Mouse (Mus musculus) midbrain, embryonic 13.5 days (tissue): Measurements from ENCODE around the gene Olfr1036. TPM values are rescaled to one million over a fixed set of nuclear protein-coding genes. Genes with fewer than 3 reads are reported as not detected.
"Not testable (repeated sequence)": the region's sequence is repeated elsewhere in the genome, so short reads cannot be mapped to it uniquely, and the experiment has no call there.

Experiments used
- ATAC-seq: fragments of 200-750 bp; cut with Nextera tagmentation; 2 replicates; pipeline ENCODE4 v1.8.0; 2017; ENCODE audit warnings: mild to moderate bottlenecking, moderate TSS enrichment, moderate library complexity
- H3K27ac ChIP-seq: fragments of 300-500 bp; sonication (generic); 2 replicates; pipeline ENCODE4 v1.5.1; 2015; ENCODE audit warnings: inconsistent platforms, mild to moderate bottlenecking, moderate library complexity
- H3K27me3 ChIP-seq: fragments of 300-500 bp; sonication (generic); 2 replicates; pipeline ENCODE4 v1.6.1; 2015; ENCODE audit warnings: mild to moderate bottlenecking, inconsistent platforms
- H3K36me3 ChIP-seq: fragments of 300-500 bp; sonication (generic); 2 replicates; pipeline ENCODE4 v1.6.1; 2015; ENCODE audit warnings: mild to moderate bottlenecking, inconsistent platforms
- H3K4me1 ChIP-seq: fragments of 300-500 bp; sonication (generic); replicated peaks from 2 replicates; pipeline ENCODE4 v1.6.1; 2015; ENCODE audit warnings: inconsistent platforms
- H3K4me2 ChIP-seq: fragments of 300-500 bp; sonication (generic); replicated peaks from 2 replicates; pipeline ENCODE4 v1.6.1; 2015; ENCODE audit warnings: moderate library complexity, mild to moderate bottlenecking, inconsistent platforms
- H3K4me3 ChIP-seq: fragments of 300-500 bp; sonication (generic); replicated peaks from 2 replicates; pipeline ENCODE4 v1.5.1; 2015; ENCODE audit warnings: mild to moderate bottlenecking, inconsistent platforms
- H3K9ac ChIP-seq: fragments of 300-500 bp; sonication (generic); replicated peaks from 2 replicates; pipeline ENCODE4 v1.6.1; 2015; ENCODE audit warnings: mild to moderate bottlenecking, inconsistent platforms
- H3K9me3 ChIP-seq: fragments of 300-500 bp; sonication (generic); 2 replicates; pipeline ENCODE4 v1.6.1; 2016; ENCODE audit warnings: mild to moderate bottlenecking, inconsistent platforms
- WGBS: fragments of 180-500 bp; shearing (Covaris S2); methylation state at CpG from one replicate; pipeline ENCODE4 v1.1.7; 2015; 5-methylcytosine and 5-hydroxymethylcytosine counted together
- polyA plus RNA-seq: library from polyadenylated mRNA; unstranded; fragments of >200 nt; fragmentation: Nextera tagmentation; extraction: Ambion mirVana; gene quantifications from 2 replicates; pipeline ENCODE4 v1.2.1, GENCODE M21; 2015

The Olfr1036 gene
- not detected in 2 replicates for polyA plus RNA-seq

DNA sequence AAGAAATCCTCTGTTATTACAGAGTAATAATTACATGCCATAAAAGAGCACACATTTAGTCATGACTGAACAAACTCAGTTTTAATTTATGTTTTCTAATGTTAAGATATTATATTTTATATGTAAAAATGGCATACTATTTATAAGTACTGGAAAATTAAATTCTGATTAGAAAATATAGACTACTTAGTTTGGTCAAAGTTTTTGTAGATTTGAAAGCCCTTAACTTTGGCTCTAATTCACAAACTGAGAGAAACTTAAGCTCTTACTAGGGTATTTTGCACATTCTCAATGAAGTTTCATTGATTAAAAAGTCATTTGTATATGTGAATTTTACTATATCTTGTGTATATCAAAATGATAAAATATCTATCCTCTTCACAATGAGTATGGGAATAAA is at the start of gene Olfr1036:
TSS of gene Olfr1036 (plus strand) at position 301 of the 400 bp plus-strand sequence.
- not testable (repeated sequence) for H3K4me1 ChIP-seq, H3K27ac ChIP-seq, H3K36me3 ChIP-seq, ATAC-seq, H3K4me2 ChIP-seq, H3K4me3 ChIP-seq, H3K9me3 ChIP-seq, H3K27me3 ChIP-seq, H3K9ac ChIP-seq

DNA sequence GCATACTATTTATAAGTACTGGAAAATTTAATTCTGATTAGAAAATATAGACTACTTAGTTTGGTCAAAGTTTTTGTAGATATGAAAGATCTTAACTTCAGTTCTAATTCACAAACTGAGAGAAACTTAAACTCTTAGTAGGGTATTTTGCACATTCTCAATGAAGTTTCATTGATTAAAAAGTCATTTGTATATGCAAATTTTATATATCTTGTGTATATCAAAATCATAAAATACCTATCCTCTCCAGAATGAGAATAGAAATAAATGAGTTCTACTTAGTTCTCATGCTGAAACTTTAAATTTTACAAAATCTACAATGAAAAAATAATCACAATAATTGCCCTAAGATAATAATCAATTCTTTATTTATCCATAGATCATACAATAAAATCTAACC is 28.2 kb upstream of the Olfr1036 start, which contains the start of gene Olfr1034:
TSS of gene Olfr1034 (plus strand) at position 301 of the 400 bp plus-strand sequence.
- no peaks in the 10 kb centered on the region for H3K9me3 ChIP-seq
- H3K4me3 ChIP-seq = no peak within 1 kb of the TSS
- H3K27ac ChIP-seq = no peak within 1 kb of the TSS
- no peaks in the 10 kb centered on the region for H3K27me3 ChIP-seq
- ATAC-seq = no peak
- H3K4me1 ChIP-seq = no peaks in the 10 kb centered on the region
- H3K4me2 ChIP-seq = no peak within 1 kb of the TSS
- no peak within 1 kb of the TSS for H3K9ac ChIP-seq
- H3K36me3 ChIP-seq = no peaks in the 10 kb centered on the region

DNA sequence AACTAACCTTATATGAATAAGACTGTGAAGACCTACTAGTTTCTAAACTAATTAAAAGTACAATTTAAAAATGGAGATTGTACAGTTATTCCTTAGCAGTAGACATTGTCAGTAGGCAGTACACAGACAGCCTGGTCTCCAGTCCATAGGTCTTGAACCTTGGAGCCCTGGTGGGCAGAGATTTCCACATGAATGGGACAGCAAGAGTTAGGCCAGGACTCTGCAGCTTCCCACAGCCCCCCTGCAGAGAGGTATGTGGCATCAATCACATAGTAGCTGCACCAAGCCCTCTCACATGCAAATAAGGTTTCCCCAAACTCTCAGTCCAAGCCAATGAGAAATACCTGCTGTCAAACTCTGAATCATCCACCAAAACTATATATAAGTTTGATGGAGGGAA is 23.0 kb upstream of the Olfr1036 start:
- H3K9ac ChIP-seq, H3K9me3 ChIP-seq, H3K4me1 ChIP-seq, H3K36me3 ChIP-seq, ATAC-seq, H3K4me2 ChIP-seq, H3K27ac ChIP-seq, H3K27me3 ChIP-seq, H3K4me3 ChIP-seq: not testable (repeated sequence)

DNA sequence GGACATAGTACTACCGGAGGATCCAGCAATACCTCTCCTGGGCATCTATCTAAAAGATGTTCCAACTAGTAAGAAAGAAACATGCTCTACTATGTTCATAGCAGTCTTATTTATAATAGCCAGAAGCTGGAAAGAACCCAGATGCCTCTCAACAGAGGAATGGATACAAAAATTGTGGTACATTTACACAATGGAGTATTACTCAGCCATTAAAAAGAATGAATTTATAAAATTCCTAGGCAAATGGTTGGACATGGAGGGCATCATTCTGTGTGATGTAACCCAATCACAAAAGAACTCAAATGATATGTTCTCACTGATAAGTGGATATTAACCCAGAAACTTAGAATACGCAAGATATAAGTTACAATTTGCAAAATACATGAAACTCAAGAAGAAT is 10.0 kb upstream of the Olfr1036 start:
- not testable (repeated sequence) for H3K4me3 ChIP-seq, H3K27ac ChIP-seq, H3K4me2 ChIP-seq, H3K36me3 ChIP-seq, ATAC-seq, H3K9ac ChIP-seq, H3K9me3 ChIP-seq, H3K4me1 ChIP-seq, H3K27me3 ChIP-seq
- WGBS = 92% methylated on average over 2 of the region's 2 CpGs

DNA sequence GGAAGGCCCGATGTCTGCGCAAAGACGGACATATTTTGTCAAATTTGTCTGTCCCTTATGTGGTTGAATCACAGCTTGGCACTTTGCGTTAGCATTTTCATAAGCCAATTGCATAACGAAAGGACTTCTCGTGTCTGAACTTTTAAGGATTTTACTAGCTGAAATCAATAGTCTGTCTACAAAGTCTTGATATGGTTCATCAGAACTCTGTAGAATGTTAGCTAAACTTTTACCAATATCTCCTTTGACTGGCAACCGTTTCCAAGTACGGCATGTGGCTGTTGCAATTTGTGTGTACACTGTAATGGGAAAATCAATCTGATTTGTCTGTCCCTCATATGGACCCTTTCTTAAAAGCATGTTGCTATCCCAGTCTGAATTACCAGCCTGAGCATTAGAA is 3.6 kb upstream of the Olfr1036 start:
- 96% methylated on average over 8 of the region's 8 CpGs for WGBS
- no peak overlapping the region for H3K27ac ChIP-seq
- peaks cover 5% of the 10 kb centered on the region; the same call in 1 of the 2 replicates for H3K9me3 ChIP-seq
- H3K4me3 ChIP-seq = no peak overlapping the region
- no peaks in the 10 kb centered on the region for H3K27me3 ChIP-seq
- H3K36me3 ChIP-seq = no peaks in the 10 kb centered on the region
- H3K9ac ChIP-seq = no peak overlapping the region
- ATAC-seq = no peak
- no peak overlapping the region for H3K4me2 ChIP-seq
- H3K4me1 ChIP-seq = no peaks in the 10 kb centered on the region

DNA sequence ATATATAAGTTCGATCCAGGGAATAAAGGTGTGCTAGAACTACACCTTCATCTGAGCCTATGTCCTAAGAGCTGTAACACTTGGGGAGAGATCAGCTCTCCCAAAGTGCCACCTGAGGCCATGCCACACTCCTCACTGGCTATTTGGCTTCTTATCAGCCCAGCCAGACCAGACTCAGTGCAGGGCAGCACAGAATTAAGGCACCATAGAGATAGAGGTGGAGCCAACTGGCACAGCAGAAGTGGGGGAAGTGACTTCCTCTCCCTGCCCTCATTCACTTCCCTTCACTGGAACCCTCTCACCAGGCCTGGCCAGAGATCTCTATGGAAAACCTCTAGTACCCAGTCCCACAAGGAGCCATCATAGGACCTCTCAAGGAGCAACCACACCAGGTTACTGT is 6.7 kb downstream of the Olfr1036 start:
- not testable (repeated sequence) for H3K27ac ChIP-seq, H3K4me1 ChIP-seq, ATAC-seq, H3K27me3 ChIP-seq, H3K36me3 ChIP-seq, H3K9ac ChIP-seq, H3K4me3 ChIP-seq, H3K4me2 ChIP-seq, H3K9me3 ChIP-seq
- WGBS = 88% methylated on average over 1 of the region's 1 CpGs

DNA sequence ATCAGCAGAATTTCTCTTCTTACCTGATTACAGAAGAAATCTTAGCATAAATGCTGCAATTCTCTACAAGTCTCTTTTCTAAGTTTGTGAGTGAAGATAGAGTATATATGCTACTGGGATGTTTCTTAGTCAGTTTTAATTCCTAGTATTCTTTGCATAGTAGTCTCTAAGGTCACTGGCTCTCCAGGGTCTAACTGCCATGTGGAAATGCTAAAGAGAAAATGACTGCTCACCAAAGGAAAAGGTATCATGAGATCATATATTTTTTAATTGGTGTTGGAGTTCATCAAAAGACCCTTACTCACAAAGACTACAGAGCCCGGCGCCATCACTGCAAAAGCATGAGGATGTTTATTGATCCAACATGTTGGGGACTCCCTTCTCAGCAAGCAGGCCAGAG is 13.5 kb downstream of the Olfr1036 start, which contains the start of gene Olfr1037:
TSS of gene Olfr1037 (minus strand) at position 101 of the 400 bp plus-strand sequence.
- H3K36me3 ChIP-seq = no peaks in the 10 kb centered on the region
- no peaks in the 10 kb centered on the region for H3K9me3 ChIP-seq
- no peak within 1 kb of the TSS for H3K27ac ChIP-seq
- WGBS = 89% methylated on average over 2 of the region's 2 CpGs
- no peak within 1 kb of the TSS for H3K9ac ChIP-seq
- H3K27me3 ChIP-seq = no peaks in the 10 kb centered on the region
- H3K4me1 ChIP-seq = no peaks in the 10 kb centered on the region
- ATAC-seq = no peak
- no peak within 1 kb of the TSS for H3K4me3 ChIP-seq
- H3K4me2 ChIP-seq = no peak within 1 kb of the TSS

Other genes with a start within 250 kb of the Olfr1036 start
- gene Olfr1019, start 228.5 kb upstream of the Olfr1036 start, polyA plus RNA-seq = not detected in 2 replicates
- gene Olfr1020, start 227.0 kb upstream of the Olfr1036 start, polyA plus RNA-seq = not detected in 2 replicates
- not detected in 2 replicates for gene Olfr1022, start 205.4 kb upstream of the Olfr1036 start, polyA plus RNA-seq
- gene Olfr1023, start 188.4 kb upstream of the Olfr1036 start, polyA plus RNA-seq = not detected in 2 replicates
- gene Olfr1024, start 168.9 kb upstream of the Olfr1036 start, polyA plus RNA-seq = not detected in 2 replicates
- gene Olfr1025-ps1, start 158.8 kb upstream of the Olfr1036 start, polyA plus RNA-seq = not detected in 2 replicates
- gene Olfr1026, start 152.4 kb upstream of the Olfr1036 start, polyA plus RNA-seq = not detected in 2 replicates
- gene Olfr1028, start 123.6 kb upstream of the Olfr1036 start, polyA plus RNA-seq = not detected in 2 replicates
- gene Olfr1029, start 100.1 kb upstream of the Olfr1036 start, polyA plus RNA-seq = not detected in 2 replicates
- not detected in 2 replicates for gene Olfr1030, start 94.7 kb upstream of the Olfr1036 start, polyA plus RNA-seq
- gene Olfr1031, start 83.7 kb upstream of the Olfr1036 start, polyA plus RNA-seq = not detected in 2 replicates
- not detected in 2 replicates for gene Olfr1032, start 68.5 kb upstream of the Olfr1036 start, polyA plus RNA-seq
- not detected in 2 replicates for gene Olfr1033, start 53.4 kb upstream of the Olfr1036 start, polyA plus RNA-seq
- not detected in 2 replicates for gene Olfr1034, start 28.1 kb upstream of the Olfr1036 start, polyA plus RNA-seq
- not detected in 2 replicates for gene Olfr1037, start 13.4 kb downstream of the Olfr1036 start, polyA plus RNA-seq
- gene Olfr1039, start 61.9 kb downstream of the Olfr1036 start, polyA plus RNA-seq = not detected in 2 replicates
- gene Olfr1040, start 72.7 kb downstream of the Olfr1036 start, polyA plus RNA-seq = not detected in 2 replicates
- not detected in 2 replicates for gene Olfr1042, start 87.8 kb downstream of the Olfr1036 start, polyA plus RNA-seq
- gene Olfr1043, start 93.5 kb downstream of the Olfr1036 start, polyA plus RNA-seq = not detected in 2 replicates
- not detected in 2 replicates for gene Olfr1044, start 103.8 kb downstream of the Olfr1036 start, polyA plus RNA-seq
- gene Olfr52, start 111.7 kb downstream of the Olfr1036 start, polyA plus RNA-seq = not detected in 2 replicates
- not detected in 2 replicates for gene Olfr1045, start 129.0 kb downstream of the Olfr1036 start, polyA plus RNA-seq
- gene Olfr1046, start 145.3 kb downstream of the Olfr1036 start, polyA plus RNA-seq = not detected in 2 replicates
- gene Olfr1047, start 157.4 kb downstream of the Olfr1036 start, polyA plus RNA-seq = not detected in 2 replicates
- gene Olfr1048, start 166.3 kb downstream of the Olfr1036 start, polyA plus RNA-seq = not detected in 2 replicates
- not detected in 2 replicates for gene Olfr1049, start 184.3 kb downstream of the Olfr1036 start, polyA plus RNA-seq
- gene Olfr1051, start 205.1 kb downstream of the Olfr1036 start, polyA plus RNA-seq = not detected in 2 replicates
- not detected in 2 replicates for gene Olfr1052, start 218.5 kb downstream of the Olfr1036 start, polyA plus RNA-seq
- not detected in 2 replicates for gene Olfr1053, start 241.3 kb downstream of the Olfr1036 start, polyA plus RNA-seq